1 mouse cellular context compared by ENCODE assay signal in genomic region chrX:94177715-94178340, GRCm38 (mm10).
A peak's percentile ranks its signal among the peaks of the same experiment; 100 is the strongest.
TF ChIP-seq lines count a peak whose summit lies in the region.

No protein-coding gene starts in this region.

TF ChIP-seq in MEL, 35 proteins besides CTCF, POLR2A, EP300 and RAD21 (continued from another document):
- TF ChIP-seq E2F4 (IDR thresholded peaks at IDR 0.05; ENCODE audit: borderline replicate concordance, low read depth, low read length) (no peak), UBTF (IDR thresholded peaks at IDR 0.05; ENCODE audit: borderline replicate concordance, insufficient read depth, low read depth, low read length) (no peak), USF1 (IDR thresholded peaks at IDR 0.05; ENCODE audit: low read depth, low read length) (0 out of 2 replicates have a peak, but pooled peaks have one; percentile 28), RCOR1 (IDR thresholded peaks at IDR 0.05; ENCODE audit: low read depth, low read length) (no peak), MEF2A (IDR thresholded peaks at IDR 0.05; ENCODE audit: extremely low read depth, insufficient replicate concordance, low read depth, low read length, poor library complexity, severe bottlenecking) (no peak), POLR2AphosphoS5 (IDR thresholded peaks at IDR 0.05; ENCODE audit: borderline replicate concordance, low read depth, low read length) (no peak), ZNF384 (IDR thresholded peaks at IDR 0.05; ENCODE audit: low read depth, low read length) (no peak; the same call in none of the 2 replicates), CHD1 (IDR thresholded peaks at IDR 0.05; ENCODE audit: low read depth, low read length) (no peak), NELFE (IDR thresholded peaks at IDR 0.05; ENCODE audit: low read depth, low read length) (peak; percentile 88), POLR2AphosphoS2 (IDR thresholded peaks at IDR 0.05; ENCODE audit: low read length) (peak; percentile 88), SIN3A (IDR thresholded peaks at IDR 0.05; ENCODE audit: low read length) (peak; percentile 78), ETS1 (IDR thresholded peaks at IDR 0.05; ENCODE audit: low read depth, low read length) (no peak), MYB (IDR thresholded peaks at IDR 0.05; ENCODE audit: low read depth, low read length) (no peak), TAL1 (IDR thresholded peaks at IDR 0.05; ENCODE audit: low read length) (no peak), MAFK (IDR thresholded peaks at IDR 0.05; ENCODE audit: borderline replicate concordance, low read depth, low read length) (no peak), MXI1 (IDR thresholded peaks at IDR 0.05; ENCODE audit: low read depth, low read length) (peak; percentile 97), SMC3 (IDR thresholded peaks at IDR 0.05; ENCODE audit: low read depth, low read length) (no peak), HCFC1 (IDR thresholded peaks at IDR 0.05; ENCODE audit: low read depth, low read length) (peak; percentile 82), KAT2A (conservative IDR thresholded peaks at IDR 0.05; ENCODE audit: low read depth, low read length) (no peak; the same call in 1 of the 2 replicates)
